Mouse (Mus musculus) embryonic fibroblast, embryonic 13.5 days (primary cell): ENCODE measurements around the gene N4bp3.

Experiments
- CTCF ChIP-seq: IDR thresholded peaks from 2 replicates; pipeline ENCODE4 v1.5.1; 2011; ENCODE audit warnings: mild to moderate bottlenecking, control low read depth, low read length, moderate library complexity, borderline replicate concordance; ENCODE audit not compliant: insufficient read depth
- POLR2A ChIP-seq: IDR thresholded peaks from 2 replicates; pipeline ENCODE4 v1.6.1; 2011; ENCODE audit warnings: low read depth, mild to moderate bottlenecking, control low read depth, low read length, moderate library complexity

- TF ChIP-seq POLR2A (no peak), CTCF (no peak)
Measured at GRCm38 (mm10) chr11:51671376-51671775, 20.7 kb upstream of the N4bp3 start.
